Mouse (Mus musculus) forebrain, embryonic 14.5 days (tissue): ENCODE data around the gene Hoxd12. TPM values are rescaled to one million over a fixed set of nuclear protein-coding genes. Genes with fewer than 3 reads are reported as not detected.

Experiments
- ATAC-seq: fragments of 200-750 bp; cut with Nextera tagmentation; 2 replicates; pipeline ENCODE4 v1.8.0; 2017; ENCODE audit warnings: mild to moderate bottlenecking, moderate library complexity
- DNase-seq: peaks from one replicate; pipeline ENCODE4 v3.0.0-alpha.2; 2015; ENCODE audit warnings: low spot score
- H3K27ac ChIP-seq: fragments of 300-500 bp; sonication (generic); 2 replicates; pipeline ENCODE4 v1.5.1; 2014; ENCODE audit warnings: low read depth, mild to moderate bottlenecking, control low read depth, low read length, moderate library complexity
- H3K27me3 ChIP-seq: fragments of 300-500 bp; sonication (generic); replicated peaks from 2 replicates; pipeline ENCODE4 v1.6.1; 2014; ENCODE audit warnings: low read length, control low read depth, mixed read lengths; ENCODE audit not compliant: control insufficient read depth, insufficient read depth
- H3K36me3 ChIP-seq: fragments of 300-500 bp; sonication (generic); 2 replicates; pipeline ENCODE4 v1.6.1; 2014; ENCODE audit warnings: low read length, control low read depth; ENCODE audit not compliant: control insufficient read depth, insufficient read depth
- H3K4me1 ChIP-seq: fragments of 300-500 bp; sonication (generic); 2 replicates; pipeline ENCODE4 v1.6.1; 2014; ENCODE audit warnings: antibody characterized with exemption, low read length, control low read depth; ENCODE audit not compliant: control insufficient read depth, insufficient read depth
- H3K4me2 ChIP-seq: fragments of 300-500 bp; sonication (generic); 2 replicates; pipeline ENCODE4 v1.6.1; 2014; ENCODE audit warnings: mild to moderate bottlenecking, control low read depth, low read length
- H3K4me3 ChIP-seq: fragments of 300-500 bp; sonication (generic); 2 replicates; pipeline ENCODE4 v1.5.1; 2014; ENCODE audit warnings: low read depth, low read length, control low read depth
- H3K9ac ChIP-seq: fragments of 300-500 bp; sonication (generic); 2 replicates; pipeline ENCODE4 v1.6.1; 2014; ENCODE audit warnings: mild to moderate bottlenecking, low read length, control low read depth, moderate library complexity
- H3K9me3 ChIP-seq: fragments of 300-500 bp; sonication (generic); replicated peaks from 2 replicates; pipeline ENCODE4 v1.6.1; 2016; ENCODE audit warnings: low read length, control low read depth, mixed read lengths; ENCODE audit not compliant: control insufficient read depth
- WGBS: fragments of 180-500 bp; shearing (Covaris S2); extraction: QIAGEN DNeasy Blood & Tissue Kit; methylation state at CpG from one replicate; pipeline ENCODE4 v1.1.7; 2014; 5-methylcytosine and 5-hydroxymethylcytosine counted together
- polyA plus RNA-seq: library from polyadenylated mRNA; unstranded; fragments of >200 nt; fragmentation: Nextera tagmentation; extraction: Ambion mirVana; gene quantifications from 2 replicates; pipeline ENCODE4 v1.2.1, GENCODE M21; 2014

Gene Hoxd12
- polyA plus RNA-seq, 1 experiment from 2014 or later = not detected

- 2% methylated on average over 30 of the region's 30 CpGs for WGBS
- DNase-seq (no peak), ATAC-seq (no peak)
- no peak overlapping the region for H3K27ac ChIP-seq
- no peaks in the 10 kb centered on the region for H3K9me3 ChIP-seq
- no peak overlapping the region for H3K4me3 ChIP-seq
- no peak overlapping the region for H3K9ac ChIP-seq
- H3K36me3 ChIP-seq = no peaks in the 10 kb centered on the region
- H3K4me2 ChIP-seq = no peak overlapping the region
- peaks cover 70% of the 10 kb centered on the region for H3K27me3 ChIP-seq
- H3K4me1 ChIP-seq = no peaks in the 10 kb centered on the region; the same call in 1 of the 2 replicates
These were observed 14.1 kb upstream of the Hoxd12 start for GRCm38 (mm10) chr2:74660421-74661375.

- Histone ChIP-seq H3K27me3 (peaks cover 71% of the 10 kb centered on the region), H3K9ac (no peak overlapping the region), H3K36me3 (no peaks in the 10 kb centered on the region), H3K4me1 (no peaks in the 10 kb centered on the region; the same call in 1 of the 2 replicates), H3K9me3 (no peaks in the 10 kb centered on the region), H3K4me3 (no peak overlapping the region), H3K27ac (no peak overlapping the region), H3K4me2 (no peak overlapping the region; the same call in 1 of the 2 replicates)
- WGBS = 0% methylated on average over 14 of the region's 14 CpGs
- peak; percentile 45; the same call in 1 of the 2 replicates for ATAC-seq
- DNase-seq = peak; percentile 87
These were observed 13.1 kb upstream of the Hoxd12 start for GRCm38 (mm10) chr2:74661685-74662084.

GRCm38 (mm10) chr2:74663291-74663925, 11.4 kb upstream of the Hoxd12 start:
- no peak overlapping the region for H3K4me2 ChIP-seq
- H3K9ac ChIP-seq = no peak overlapping the region
- H3K27ac ChIP-seq = no peak overlapping the region
- no peak for ATAC-seq
- no peaks in the 10 kb centered on the region for H3K9me3 ChIP-seq
- no peak overlapping the region for H3K4me3 ChIP-seq
- peaks cover 3% of the 10 kb centered on the region; the same call in 1 of the 2 replicates for H3K4me1 ChIP-seq
- H3K36me3 ChIP-seq = no peaks in the 10 kb centered on the region
- DNase-seq = peak; percentile 83
- 5% methylated on average over 18 of the region's 18 CpGs for WGBS
- H3K27me3 ChIP-seq = peaks cover 81% of the 10 kb centered on the region

GRCm38 (mm10) chr2:74666411-74666810, 8.4 kb upstream of the Hoxd12 start:
- Histone ChIP-seq H3K9me3 (no peaks in the 10 kb centered on the region), H3K4me1 (0 out of 2 replicates have a peak, but pooled peaks cover 3% of the 10 kb centered on the region), H3K27ac (no peak overlapping the region), H3K27me3 (peaks cover 94% of the 10 kb centered on the region), H3K36me3 (no peaks in the 10 kb centered on the region), H3K4me2 (no peak overlapping the region), H3K4me3 (no peak overlapping the region), H3K9ac (no peak overlapping the region)
- DNase-seq (no peak), ATAC-seq (no peak)
- under 1% methylated on average over 7 of the region's 7 CpGs for WGBS

DNA sequence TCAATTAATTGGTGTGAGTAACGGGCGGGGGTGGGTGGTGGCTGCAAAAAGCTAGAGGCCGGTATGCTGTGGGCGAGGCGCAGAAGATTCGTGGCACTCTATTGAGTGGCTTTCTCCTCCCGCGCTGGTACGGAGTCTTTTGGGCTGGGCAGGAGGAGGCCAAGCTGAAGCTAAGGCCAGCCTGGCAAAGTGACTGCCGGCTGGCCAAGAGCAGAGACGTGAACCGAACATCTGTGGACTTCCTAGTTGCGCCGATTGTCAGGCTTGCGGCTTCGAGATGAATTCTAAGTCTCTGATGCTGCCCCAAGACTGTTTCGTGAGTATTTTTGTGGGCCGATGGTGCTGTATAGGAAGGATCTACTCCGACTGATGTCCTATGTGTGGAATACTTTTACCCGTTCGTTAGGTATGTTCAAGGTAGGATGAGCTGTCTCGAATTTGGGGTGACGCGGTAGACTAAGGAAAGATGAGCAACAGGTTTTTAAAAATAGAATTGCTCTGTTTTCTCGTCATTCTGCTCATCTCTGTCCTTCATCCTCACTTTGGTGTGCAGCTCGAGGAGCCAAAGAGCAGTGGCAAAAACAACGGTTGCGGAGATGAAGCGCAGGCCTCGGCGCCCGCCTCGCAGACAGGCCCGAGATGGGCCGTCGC, 7.5 kb upstream of the Hoxd12 start:
- no peak for DNase-seq

DNA sequence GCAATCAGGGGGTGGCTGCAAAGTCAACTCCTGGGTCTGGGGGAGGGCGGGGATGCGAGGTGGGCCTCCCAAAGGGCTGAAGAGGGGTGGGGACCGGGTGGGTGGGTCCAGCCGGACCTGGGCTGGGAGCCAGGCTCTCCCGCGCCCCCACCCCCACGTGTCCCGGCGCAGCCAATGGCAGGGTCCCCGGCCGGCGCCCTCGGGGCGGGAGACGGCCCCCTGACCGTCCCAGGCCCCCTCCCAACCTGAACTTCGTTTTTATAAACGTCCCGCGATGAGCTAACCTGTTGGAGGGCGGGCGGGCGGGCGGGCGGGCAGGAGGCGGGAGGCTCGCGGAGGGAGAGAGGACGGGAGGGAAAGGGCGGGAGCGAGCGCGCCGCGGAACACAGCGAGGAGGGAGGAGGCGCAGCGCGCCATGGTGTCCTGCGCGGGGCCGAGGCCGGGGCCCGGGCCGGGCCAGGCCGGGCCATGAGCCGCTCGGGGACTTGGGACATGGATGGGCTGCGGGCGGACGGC, 6.9 kb upstream of the Hoxd12 start, which contains the start of gene Hoxd13:
Gene Hoxd13, plus strand, starts transcription at position 469 of the 516 bp plus-strand sequence.
- WGBS = under 1% methylated on average over 31 of the region's 51 CpGs
- H3K9ac ChIP-seq = no peak within 1 kb of the TSS
- peak within 1 kb of the TSS; percentile 48 for H3K4me2 ChIP-seq
- H3K27me3 ChIP-seq = peaks cover 94% of the 10 kb centered on the region
- 0 out of 2 replicates have a peak, but pooled peaks cover 3% of the 10 kb centered on the region for H3K4me1 ChIP-seq
- H3K27ac ChIP-seq = no peak within 1 kb of the TSS
- no peaks in the 10 kb centered on the region for H3K9me3 ChIP-seq
- H3K4me3 ChIP-seq = peak within 1 kb of the TSS; percentile 22
- ATAC-seq (peak; percentile 42), DNase-seq (no peak)
- H3K36me3 ChIP-seq = no peaks in the 10 kb centered on the region

More for the DNA sequence above, 7.5 kb upstream of the Hoxd12 start:
- H3K4me2 ChIP-seq = no peak overlapping the region
- H3K27me3 ChIP-seq = peaks cover 94% of the 10 kb centered on the region
- no peaks in the 10 kb centered on the region for H3K36me3 ChIP-seq
- ATAC-seq = 0 out of 2 replicates have a peak, but pooled peaks have one; percentile 5
- 0 out of 2 replicates have a peak, but pooled peaks cover 3% of the 10 kb centered on the region for H3K4me1 ChIP-seq
- H3K9ac ChIP-seq = no peak overlapping the region
- WGBS = 2% methylated on average over 36 of the region's 36 CpGs
- H3K27ac ChIP-seq = no peak overlapping the region
- no peaks in the 10 kb centered on the region for H3K9me3 ChIP-seq
- H3K4me3 ChIP-seq = no peak overlapping the region

GRCm38 (mm10) chr2:74668370-74669229, 6.2 kb upstream of the Hoxd12 start:
- Histone ChIP-seq H3K36me3 (no peaks in the 10 kb centered on the region), H3K4me1 (0 out of 2 replicates have a peak, but pooled peaks cover 3% of the 10 kb centered on the region), H3K9me3 (no peaks in the 10 kb centered on the region), H3K9ac (no peak overlapping the region), H3K27ac (no peak overlapping the region), H3K4me3 (peak overlapping the region; percentile 22), H3K27me3 (peaks cover 94% of the 10 kb centered on the region), H3K4me2 (peak overlapping the region; percentile 48)
- peak; percentile 63 for ATAC-seq
- under 1% methylated on average over 59 of the region's 74 CpGs for WGBS
- DNase-seq = no peak

GRCm38 (mm10) chr2:74669230-74669578, 5.6 kb upstream of the Hoxd12 start:
- WGBS = 0% methylated on average over 3 of the region's 3 CpGs
- no peaks in the 10 kb centered on the region for H3K36me3 ChIP-seq
- H3K4me3 ChIP-seq = no peak overlapping the region
- H3K27me3 ChIP-seq = peaks cover 95% of the 10 kb centered on the region
- ATAC-seq (no peak), DNase-seq (no peak)
- H3K4me2 ChIP-seq = no peak overlapping the region
- H3K9me3 ChIP-seq = no peaks in the 10 kb centered on the region
- H3K9ac ChIP-seq = no peak overlapping the region
- 0 out of 2 replicates have a peak, but pooled peaks cover 3% of the 10 kb centered on the region for H3K4me1 ChIP-seq
- H3K27ac ChIP-seq = no peak overlapping the region
